Mouse (Mus musculus) adrenal gland, adult 8-10 months (tissue): Measurements from ENCODE around the gene Fads3. TPM values are rescaled to one million over a fixed set of nuclear protein-coding genes. Genes with fewer than 3 reads are reported as not detected.
A peak's percentile ranks its signal among the peaks of the same experiment; 100 is the strongest.

Source experiments
- DNase-seq: peaks from one replicate; pipeline ENCODE4 v3.0.0; 2022
- total RNA-seq, 4 experiments: library from RNA; stranded (reverse); gene quantifications; 2 replicates each; pipeline ENCODE4 v1.2.4; 2022

Fads3 gene
- total RNA-seq, 4 experiments from 2014 or later: 9.9 to 55.1 (median 22.0) TPM

GRCm38 (mm10) chr19:10021981-10022380, 19.4 kb upstream of the Fads3 start:
- no peak for DNase-seq

- DNase-seq: no peak
Measured at GRCm38 (mm10) chr19:10022414-10023303, 18.7 kb upstream of the Fads3 start.

GRCm38 (mm10) chr19:10023304-10023758, 18.0 kb upstream of the Fads3 start:
- no peak for DNase-seq

GRCm38 (mm10) chr19:10025169-10025875, 16.0 kb upstream of the Fads3 start:
- peak; percentile 87 for DNase-seq

GRCm38 (mm10) chr19:10029746-10030145, 11.6 kb upstream of the Fads3 start:
- DNase-seq: no peak

- DNase-seq: no peak
Measured at GRCm38 (mm10) chr19:10033211-10033973, 8.0 kb upstream of the Fads3 start.

- DNase-seq: no peak
Measured at GRCm38 (mm10) chr19:10034356-10034755, 7.0 kb upstream of the Fads3 start.

- peak; percentile 68 for DNase-seq
Measured at GRCm38 (mm10) chr19:10034785-10035447, 6.5 kb upstream of the Fads3 start.

- no peak for DNase-seq
Measured at GRCm38 (mm10) chr19:10037534-10037933, 3.8 kb upstream of the Fads3 start.

- DNase-seq: no peak
Measured at GRCm38 (mm10) chr19:10038364-10038763, 3.0 kb upstream of the Fads3 start.

- no peak for DNase-seq
Measured at GRCm38 (mm10) chr19:10038910-10039309, 2.5 kb upstream of the Fads3 start.

- DNase-seq: no peak
Measured at GRCm38 (mm10) chr19:10039615-10040014, 1.8 kb upstream of the Fads3 start.

- no peak for DNase-seq
Measured at GRCm38 (mm10) chr19:10040866-10041387, 442 bp upstream of the Fads3 start.

- no peak for DNase-seq
Measured at GRCm38 (mm10) chr19:10042232-10042631, 863 bp downstream of the Fads3 start.

- DNase-seq: no peak
Measured at GRCm38 (mm10) chr19:10042816-10043215, 1.4 kb downstream of the Fads3 start.

GRCm38 (mm10) chr19:10043643-10044042, 2.3 kb downstream of the Fads3 start:
- no peak for DNase-seq

GRCm38 (mm10) chr19:10045707-10046106, 4.3 kb downstream of the Fads3 start:
- no peak for DNase-seq

GRCm38 (mm10) chr19:10046346-10046745, 5.0 kb downstream of the Fads3 start:
- DNase-seq: no peak

GRCm38 (mm10) chr19:10046983-10047382, 5.6 kb downstream of the Fads3 start:
- DNase-seq: no peak

GRCm38 (mm10) chr19:10049533-10049932, 8.2 kb downstream of the Fads3 start:
- no peak for DNase-seq

- DNase-seq: no peak
Measured at GRCm38 (mm10) chr19:10050438-10050837, 9.1 kb downstream of the Fads3 start.

GRCm38 (mm10) chr19:10052698-10053097, 11.3 kb downstream of the Fads3 start:
- no peak for DNase-seq
